Mouse (Mus musculus) forebrain, embryonic 14.5 days (tissue): ENCODE measurements around the gene Tmem211. TPM values are rescaled to one million over a fixed set of nuclear protein-coding genes. Genes with fewer than 3 reads are reported as not detected.

Experiments used
- ATAC-seq: fragments of 200-750 bp; cut with Nextera tagmentation; 2 replicates; pipeline ENCODE4 v1.8.0; 2017; ENCODE audit warnings: mild to moderate bottlenecking, moderate library complexity
- DNase-seq: peaks from one replicate; pipeline ENCODE4 v3.0.0-alpha.2; 2015; ENCODE audit warnings: low spot score
- H3K27ac ChIP-seq: fragments of 300-500 bp; sonication (generic); 2 replicates; pipeline ENCODE4 v1.5.1; 2014; ENCODE audit warnings: low read depth, mild to moderate bottlenecking, control low read depth, low read length, moderate library complexity
- H3K27me3 ChIP-seq: fragments of 300-500 bp; sonication (generic); replicated peaks from 2 replicates; pipeline ENCODE4 v1.6.1; 2014; ENCODE audit warnings: low read length, control low read depth, mixed read lengths; ENCODE audit not compliant: control insufficient read depth, insufficient read depth
- H3K36me3 ChIP-seq: fragments of 300-500 bp; sonication (generic); 2 replicates; pipeline ENCODE4 v1.6.1; 2014; ENCODE audit warnings: low read length, control low read depth; ENCODE audit not compliant: control insufficient read depth, insufficient read depth
- H3K4me1 ChIP-seq: fragments of 300-500 bp; sonication (generic); 2 replicates; pipeline ENCODE4 v1.6.1; 2014; ENCODE audit warnings: antibody characterized with exemption, low read length, control low read depth; ENCODE audit not compliant: control insufficient read depth, insufficient read depth
- H3K4me2 ChIP-seq: fragments of 300-500 bp; sonication (generic); 2 replicates; pipeline ENCODE4 v1.6.1; 2014; ENCODE audit warnings: mild to moderate bottlenecking, control low read depth, low read length
- H3K4me3 ChIP-seq: fragments of 300-500 bp; sonication (generic); 2 replicates; pipeline ENCODE4 v1.5.1; 2014; ENCODE audit warnings: low read depth, low read length, control low read depth
- H3K9ac ChIP-seq: fragments of 300-500 bp; sonication (generic); 2 replicates; pipeline ENCODE4 v1.6.1; 2014; ENCODE audit warnings: mild to moderate bottlenecking, low read length, control low read depth, moderate library complexity
- H3K9me3 ChIP-seq: fragments of 300-500 bp; sonication (generic); replicated peaks from 2 replicates; pipeline ENCODE4 v1.6.1; 2016; ENCODE audit warnings: low read length, control low read depth, mixed read lengths; ENCODE audit not compliant: control insufficient read depth
- WGBS: fragments of 180-500 bp; shearing (Covaris S2); extraction: QIAGEN DNeasy Blood & Tissue Kit; methylation state at CpG from one replicate; pipeline ENCODE4 v1.1.7; 2014; 5-methylcytosine and 5-hydroxymethylcytosine counted together
- polyA plus RNA-seq: library from polyadenylated mRNA; unstranded; fragments of >200 nt; fragmentation: Nextera tagmentation; extraction: Ambion mirVana; gene quantifications from 2 replicates; pipeline ENCODE4 v1.2.1, GENCODE M21; 2014

The Tmem211 gene
- polyA plus RNA-seq, 1 experiment from 2014 or later = not detected

DNA sequence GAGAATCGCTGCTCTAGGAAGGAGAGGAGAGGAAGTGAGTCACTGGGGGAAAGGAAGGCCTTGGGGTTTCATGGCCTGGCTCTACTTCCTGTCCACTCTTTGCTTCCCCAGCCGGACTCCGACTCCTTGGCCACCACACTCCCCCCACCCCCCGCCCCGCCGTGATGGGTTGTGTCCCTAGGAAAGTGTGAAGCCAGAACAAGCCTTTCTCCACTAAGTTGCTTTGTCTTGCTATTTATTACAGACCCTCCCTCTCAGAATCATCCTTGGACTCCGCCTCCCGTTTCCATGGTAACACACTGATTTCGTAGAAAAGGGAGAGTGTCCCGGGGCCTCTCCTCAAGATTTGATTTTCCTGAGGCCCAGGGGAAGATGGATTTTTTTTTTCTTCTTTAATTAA lies 1.4 kb upstream of the Tmem211 start:
- Histone ChIP-seq H3K36me3 (no peaks in the 10 kb centered on the region), H3K4me3 (peak overlapping the region; percentile 10; the same call in 1 of the 2 replicates), H3K4me1 (peaks cover 16% of the 10 kb centered on the region), H3K27me3 (0 out of 2 replicates have a peak, but pooled peaks cover 3% of the 10 kb centered on the region), H3K9ac (no peak overlapping the region), H3K9me3 (no peaks in the 10 kb centered on the region), H3K27ac (no peak overlapping the region), H3K4me2 (peak overlapping the region; percentile 46)
- ATAC-seq = 0 out of 2 replicates have a peak, but pooled peaks have one; percentile 15
- peak; percentile 82 for DNase-seq
- 6% methylated on average over 10 of the region's 10 CpGs for WGBS

DNA sequence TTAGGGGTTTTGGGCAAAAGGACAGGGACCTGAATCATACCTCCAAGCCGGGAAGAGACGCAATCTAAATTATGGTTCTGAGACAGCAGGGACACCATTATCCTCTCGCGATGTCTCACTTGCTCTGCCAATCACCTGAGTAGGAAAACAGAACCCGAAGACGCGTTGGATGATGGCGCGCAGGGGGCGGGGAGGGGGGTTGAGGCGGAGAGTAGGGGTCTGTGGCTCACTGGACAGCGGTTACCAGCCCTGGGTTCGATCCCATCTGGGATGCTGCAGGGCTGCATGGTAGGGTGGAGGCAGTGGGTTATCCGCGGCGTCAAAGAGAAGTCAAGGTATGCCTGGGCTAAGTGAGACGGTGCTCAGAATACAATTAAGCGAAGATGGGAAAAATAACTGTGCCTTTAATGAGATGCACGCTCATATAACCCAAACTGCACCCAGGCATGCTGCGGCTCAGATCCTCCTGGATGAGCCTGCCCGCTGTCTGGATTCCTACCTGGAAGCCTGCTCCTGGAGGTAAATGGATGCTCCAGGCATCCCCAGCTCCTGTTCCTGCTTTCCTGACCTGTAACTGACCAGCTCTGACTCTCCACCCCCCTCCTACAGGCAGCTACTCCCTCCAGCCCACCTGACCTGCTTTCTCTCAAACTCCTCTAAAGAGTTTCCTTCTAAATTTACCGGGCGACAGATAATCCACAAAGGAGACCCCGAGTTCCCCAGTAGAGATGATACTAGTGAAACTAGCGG lies 848 bp upstream of the Tmem211 start:
- no peaks in the 10 kb centered on the region for H3K36me3 ChIP-seq
- peak overlapping the region; percentile 46 for H3K4me2 ChIP-seq
- peak overlapping the region; percentile 11; the same call in 1 of the 2 replicates for H3K4me3 ChIP-seq
- no peaks in the 10 kb centered on the region for H3K9me3 ChIP-seq
- H3K27ac ChIP-seq = no peak overlapping the region
- H3K27me3 ChIP-seq = no peaks in the 10 kb centered on the region
- 16% methylated on average over 25 of the region's 25 CpGs for WGBS
- DNase-seq = peak; percentile 67
- peak overlapping the region; percentile 45; the same call in 1 of the 2 replicates for H3K9ac ChIP-seq
- H3K4me1 ChIP-seq = peaks cover 10% of the 10 kb centered on the region
- ATAC-seq = no peak; the same call in 1 of the 2 replicates

DNA sequence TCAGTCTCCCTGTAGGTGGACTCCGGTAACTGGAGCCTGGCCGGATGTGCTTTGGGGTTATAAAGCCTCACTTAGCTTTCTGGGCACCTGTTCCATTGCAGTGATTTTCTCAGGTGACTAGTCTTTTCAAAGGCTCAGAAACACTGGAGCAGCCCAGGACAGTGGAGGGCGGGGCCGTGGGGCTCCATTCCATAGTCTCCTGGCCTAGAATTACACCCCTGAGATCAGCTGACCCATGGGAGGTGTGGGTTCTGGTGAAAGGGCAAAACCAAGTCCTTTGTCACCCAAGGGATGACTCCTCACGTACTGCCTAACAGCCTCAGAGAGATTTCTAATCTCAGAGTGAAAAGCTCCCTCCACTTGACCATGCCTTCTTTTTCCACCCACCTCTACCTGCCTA lies 3.5 kb downstream of the Tmem211 start:
- Histone ChIP-seq H3K9me3 (no peaks in the 10 kb centered on the region), H3K27ac (no peak overlapping the region), H3K4me1 (peaks cover 9% of the 10 kb centered on the region), H3K4me3 (no peak overlapping the region), H3K9ac (no peak overlapping the region), H3K27me3 (no peaks in the 10 kb centered on the region), H3K36me3 (no peaks in the 10 kb centered on the region), H3K4me2 (no peak overlapping the region)
- 77% methylated on average over 5 of the region's 5 CpGs for WGBS
- DNase-seq (no peak), ATAC-seq (no peak)

DNA sequence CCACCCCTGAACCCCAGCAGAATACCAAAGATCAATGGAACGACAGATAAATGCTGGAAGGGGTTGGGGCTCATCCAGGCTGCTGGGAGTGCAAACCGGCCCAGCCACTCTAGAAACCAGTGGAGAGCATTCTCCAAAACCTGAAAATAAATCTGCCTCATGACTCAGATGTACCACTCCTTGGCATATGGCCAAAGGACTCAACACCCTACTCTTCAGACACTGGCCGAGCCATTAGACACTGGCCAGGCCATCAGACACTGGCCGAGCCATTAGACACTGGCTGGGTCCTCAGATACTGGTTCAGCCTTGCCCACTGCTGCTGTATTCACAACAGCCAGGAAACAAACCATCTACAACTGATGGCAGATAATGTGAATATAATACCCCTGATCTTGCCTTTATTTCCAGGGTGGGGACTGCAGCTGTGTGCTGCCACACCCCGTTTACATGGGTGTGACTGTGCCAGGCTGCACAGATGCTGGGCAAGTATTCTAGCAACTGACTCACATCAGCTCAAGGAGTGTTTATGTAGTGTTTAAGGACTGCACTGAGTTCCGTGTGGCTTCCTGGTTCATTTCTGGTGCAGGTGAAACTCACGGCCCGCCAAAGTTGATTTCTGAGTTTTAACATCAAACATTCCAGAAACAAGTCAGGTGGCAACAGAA lies 22.7 kb downstream of the Tmem211 start:
- Histone ChIP-seq H3K4me1 (no peaks in the 10 kb centered on the region), H3K9me3 (no peaks in the 10 kb centered on the region), H3K27ac (no peak overlapping the region), H3K4me2 (no peak overlapping the region), H3K36me3 (peaks cover 16% of the 10 kb centered on the region), H3K4me3 (no peak overlapping the region), H3K9ac (no peak overlapping the region), H3K27me3 (no peaks in the 10 kb centered on the region)
- WGBS = 88% methylated on average over 8 of the region's 8 CpGs
- ATAC-seq (no peak), DNase-seq (no peak)

DNA sequence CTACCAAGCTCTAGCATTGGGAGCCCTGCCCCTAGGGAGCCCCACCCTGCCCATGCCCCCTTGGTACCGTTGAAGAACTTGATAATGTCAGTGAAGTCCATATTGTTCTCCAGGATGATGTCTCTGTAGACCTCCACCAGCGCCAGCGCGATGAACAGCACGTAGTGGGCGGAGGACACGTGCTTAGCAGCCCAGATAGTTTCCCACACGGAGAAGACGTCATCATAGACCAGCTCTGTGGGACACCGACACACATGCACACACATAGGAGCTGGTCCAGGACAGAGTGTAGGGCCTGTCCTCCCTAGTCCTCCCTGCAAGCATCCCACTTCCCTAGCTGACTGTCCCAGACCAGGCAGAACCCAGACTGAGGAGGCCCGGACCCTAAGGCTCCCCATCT lies 24.1 kb downstream of the Tmem211 start:
- Histone ChIP-seq H3K27me3 (no peaks in the 10 kb centered on the region), H3K4me1 (no peaks in the 10 kb centered on the region), H3K4me2 (no peak overlapping the region), H3K9ac (no peak overlapping the region), H3K4me3 (no peak overlapping the region), H3K9me3 (no peaks in the 10 kb centered on the region), H3K36me3 (peaks cover 16% of the 10 kb centered on the region), H3K27ac (no peak overlapping the region)
- ATAC-seq (no peak), DNase-seq (no peak)
- WGBS = 96% methylated on average over 11 of the region's 11 CpGs

DNA sequence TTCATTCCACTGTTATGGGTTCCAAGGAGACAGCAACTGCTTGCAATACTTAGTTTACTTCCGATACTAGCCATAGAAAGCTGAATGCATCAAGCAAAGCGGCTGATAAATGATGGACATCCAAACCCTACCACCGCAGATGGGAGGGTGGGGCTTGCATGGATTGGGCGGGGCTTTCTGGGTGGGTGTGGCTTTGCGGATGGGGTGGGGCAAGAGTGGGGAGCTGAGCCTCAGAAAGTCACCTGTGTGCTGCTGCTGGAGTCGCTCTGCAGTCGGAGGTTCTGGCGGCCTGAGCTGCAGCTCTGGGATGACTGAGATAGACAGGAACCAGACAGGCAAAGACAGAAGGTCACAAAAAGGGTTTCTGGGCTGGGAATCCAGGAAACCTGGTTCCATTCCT lies 38.9 kb downstream of the Tmem211 start:
- Histone ChIP-seq H3K27me3 (no peaks in the 10 kb centered on the region), H3K4me2 (no peak overlapping the region), H3K9me3 (no peaks in the 10 kb centered on the region), H3K9ac (no peak overlapping the region), H3K4me3 (no peak overlapping the region), H3K36me3 (peaks cover 23% of the 10 kb centered on the region), H3K27ac (no peak overlapping the region), H3K4me1 (no peaks in the 10 kb centered on the region)
- ATAC-seq (no peak), DNase-seq (no peak)
- 89% methylated on average over 8 of the region's 8 CpGs for WGBS

DNA sequence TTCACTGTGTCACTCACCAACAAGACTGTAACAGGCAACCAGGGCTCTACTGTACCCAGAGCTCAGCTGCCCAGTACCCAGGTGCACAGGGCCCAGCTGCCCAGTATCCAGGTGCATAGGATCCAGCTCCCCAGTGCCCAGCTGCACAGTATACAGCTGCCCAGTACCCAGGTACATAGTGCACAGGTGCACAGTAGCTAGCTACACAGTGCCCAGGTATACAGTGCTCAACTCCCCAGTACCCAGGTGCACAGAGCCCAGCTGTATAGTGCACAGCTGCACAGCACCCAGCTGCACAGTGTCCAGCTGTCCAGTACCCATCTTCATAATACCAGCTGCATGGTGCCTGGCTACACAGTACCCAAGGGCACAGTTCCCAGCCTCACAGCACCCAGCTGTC lies 41.5 kb downstream of the Tmem211 start:
- Histone ChIP-seq H3K9ac (no peak overlapping the region), H3K9me3 (no peaks in the 10 kb centered on the region), H3K4me1 (no peaks in the 10 kb centered on the region), H3K4me3 (no peak overlapping the region), H3K4me2 (no peak overlapping the region), H3K27ac (no peak overlapping the region), H3K27me3 (no peaks in the 10 kb centered on the region), H3K36me3 (peaks cover 19% of the 10 kb centered on the region)
- ATAC-seq (no peak), DNase-seq (no peak)

DNA sequence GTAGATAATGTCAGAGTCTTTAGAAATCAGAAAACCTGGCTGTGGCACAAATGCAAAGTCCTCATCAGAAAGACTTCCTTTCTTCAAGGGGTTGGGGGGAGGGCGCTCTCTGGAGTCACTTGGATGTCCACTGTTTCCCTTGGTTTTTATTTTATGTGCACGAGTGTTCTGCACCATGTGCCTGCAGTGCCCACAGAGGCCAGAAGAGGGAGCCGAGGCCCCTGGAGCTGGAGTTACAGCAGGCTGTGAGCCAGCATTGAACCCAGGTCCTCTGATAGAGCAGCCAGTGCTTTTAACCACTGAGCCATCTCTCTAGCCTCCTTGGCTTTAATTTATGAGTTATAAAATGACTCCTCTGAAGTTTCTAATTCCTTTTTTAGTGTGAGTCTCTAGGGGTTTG lies 43.3 kb downstream of the Tmem211 start:
- ATAC-seq = no peak
- no peak overlapping the region for H3K4me2 ChIP-seq
- no peaks in the 10 kb centered on the region for H3K4me1 ChIP-seq
- no peaks in the 10 kb centered on the region for H3K27me3 ChIP-seq
- H3K9ac ChIP-seq = no peak overlapping the region
- 71% methylated on average over 3 of the region's 3 CpGs for WGBS
- peaks cover 16% of the 10 kb centered on the region; the same call in 1 of the 2 replicates for H3K36me3 ChIP-seq
- no peak overlapping the region for H3K27ac ChIP-seq
- no peaks in the 10 kb centered on the region for H3K9me3 ChIP-seq
- H3K4me3 ChIP-seq = no peak overlapping the region
- DNase-seq = no peak

DNA sequence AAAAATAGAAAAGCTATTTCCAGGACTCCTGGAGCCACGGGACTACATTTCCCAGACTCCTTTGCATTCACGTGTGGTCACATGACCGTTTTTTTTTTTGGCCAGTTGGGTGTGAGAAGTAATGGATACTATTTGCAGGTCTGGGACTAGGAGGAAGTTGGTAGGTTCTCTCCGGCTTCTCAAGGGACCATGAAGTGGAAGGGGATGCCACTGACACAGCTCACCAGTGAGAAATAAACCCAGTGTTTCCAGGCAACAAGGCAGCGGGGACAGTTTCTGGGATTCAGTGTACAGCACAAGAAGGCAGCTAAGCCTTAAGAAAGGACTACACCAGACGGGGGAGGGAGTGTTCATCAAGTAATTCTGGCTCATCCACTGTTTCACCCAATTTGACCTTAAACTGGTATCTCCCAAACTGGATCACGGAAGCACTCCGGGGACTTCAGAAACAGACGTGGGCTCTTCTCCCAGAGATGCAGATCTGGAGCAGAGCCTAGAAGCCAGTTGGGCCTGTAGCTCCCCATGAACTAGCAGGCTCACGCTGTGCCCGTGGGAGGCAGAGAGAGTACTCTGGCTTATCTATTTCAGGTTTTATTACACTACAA lies 44.6 kb downstream of the Tmem211 start:
- Histone ChIP-seq H3K36me3 (peaks cover 18% of the 10 kb centered on the region; the same call in 1 of the 2 replicates), H3K27me3 (no peaks in the 10 kb centered on the region), H3K27ac (no peak overlapping the region), H3K4me3 (no peak overlapping the region), H3K9me3 (no peaks in the 10 kb centered on the region), H3K9ac (no peak overlapping the region), H3K4me2 (no peak overlapping the region), H3K4me1 (no peaks in the 10 kb centered on the region)
- DNase-seq (peak; percentile 49), ATAC-seq (no peak)
- WGBS = 74% methylated on average over 11 of the region's 11 CpGs
